Mouse (Mus musculus): ENCODE data around the gene Prkch. TPM values are rescaled to one million over a fixed set of nuclear protein-coding genes. Genes with fewer than 3 reads are reported as not detected.

Prkch gene
- polyA plus RNA-seq, 1 experiment from 2014 or later, result 8.8 TPM

DNA sequence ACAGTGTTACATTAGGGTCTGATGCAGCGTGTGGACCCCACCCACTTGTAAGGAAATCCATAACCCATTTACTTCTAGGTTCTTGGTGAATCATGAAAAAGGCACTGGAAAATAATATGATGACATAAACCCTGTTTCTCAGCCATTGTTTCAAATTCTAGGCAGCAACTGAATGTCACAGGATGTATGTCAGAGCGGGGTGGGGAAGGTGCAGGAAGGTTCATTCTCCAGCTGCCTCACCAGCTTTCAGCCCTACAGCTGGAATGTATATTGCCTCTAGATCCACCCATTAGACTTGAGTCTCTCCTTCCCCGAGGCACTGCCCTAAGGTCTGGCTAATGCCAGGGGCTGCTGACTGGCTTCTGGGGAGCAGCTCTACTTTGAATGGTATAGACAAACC, 78.8 kb downstream of the Prkch start:
- no peak overlapping the region for H3K4me3 ChIP-seq (ENCODE audit: low read depth, low read length)
- H3K27ac ChIP-seq (replicated peaks; ENCODE audit: low read depth, low read length), result no peak overlapping the region
- DNase-seq (ENCODE audit: low spot score), result no peak
- no peak overlapping the region for H3K4me2 ChIP-seq (ENCODE audit: low read depth, severe bottlenecking)
- no peaks in the 10 kb centered on the region for H3K36me3 ChIP-seq (ENCODE audit: control insufficient read depth, insufficient read depth, low read length)
- H3K9ac ChIP-seq (ENCODE audit: low read length), result no peak overlapping the region
- no peaks in the 10 kb centered on the region for H3K27me3 ChIP-seq (ENCODE audit: control insufficient read depth, insufficient read depth, low read length)
- no peaks in the 10 kb centered on the region for H3K9me3 ChIP-seq (ENCODE audit: control insufficient read depth, low read length)
- no peak for ATAC-seq (ENCODE audit: insufficient number of reproducible peaks, low FRiP score, low TSS enrichment, low read depth)
- 63% methylated on average over 3 of the region's 3 CpGs for WGBS
- H3K4me1 ChIP-seq (ENCODE audit: control insufficient read depth, insufficient read depth, low read length), result no peaks in the 10 kb centered on the region

DNA sequence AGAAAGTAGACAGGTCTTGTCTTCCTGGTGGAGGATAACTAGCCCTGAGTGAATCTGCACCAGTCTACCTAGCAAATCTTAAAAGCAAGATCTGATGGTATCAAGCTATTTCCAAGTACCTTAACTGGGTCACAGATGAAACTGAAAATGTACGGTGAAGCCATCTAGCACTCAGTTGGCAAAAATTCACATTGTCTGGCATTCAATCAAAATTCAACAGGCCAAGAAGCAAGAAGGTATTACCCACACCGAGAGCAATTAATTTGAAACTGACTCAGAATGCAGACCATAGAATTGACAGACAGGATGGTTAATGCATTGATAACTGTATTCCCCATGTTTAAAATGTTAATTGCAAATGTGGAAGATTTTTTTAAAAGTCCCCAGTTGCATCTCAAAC, 82.1 kb downstream of the Prkch start:
- DNase-seq (ENCODE audit: low spot score), result no peak

DNA sequence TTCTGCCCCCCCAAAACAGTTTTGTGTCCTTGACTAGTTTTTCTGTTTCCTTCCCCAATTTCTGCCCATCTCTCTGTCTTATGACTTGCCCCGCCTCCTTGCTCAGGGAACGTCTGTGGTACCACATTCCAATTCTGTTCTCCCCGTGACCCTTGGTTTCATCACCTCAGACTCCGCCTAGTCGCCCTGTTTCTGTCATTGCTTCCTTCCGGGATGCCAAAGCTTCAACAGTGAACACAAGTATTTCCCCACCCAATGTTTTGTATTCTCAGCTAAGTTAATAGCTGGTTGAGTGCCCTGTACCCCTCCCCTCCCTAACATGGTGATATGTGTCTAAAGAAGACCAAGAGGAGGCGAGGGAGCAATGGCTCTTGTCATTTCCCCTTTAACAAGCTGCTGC, 83.0 kb downstream of the Prkch start:
- ATAC-seq (ENCODE audit: insufficient number of reproducible peaks, low FRiP score, low TSS enrichment, low read depth) (no peak), DNase-seq (ENCODE audit: low spot score) (no peak)
- Histone ChIP-seq H3K27me3 (ENCODE audit: control insufficient read depth, insufficient read depth, low read length) (no peaks in the 10 kb centered on the region), H3K4me3 (ENCODE audit: low read depth, low read length) (no peak overlapping the region), H3K4me2 (ENCODE audit: low read depth, severe bottlenecking) (no peak overlapping the region), H3K9ac (ENCODE audit: low read length) (no peak overlapping the region), H3K27ac (replicated peaks; ENCODE audit: low read depth, low read length) (no peak overlapping the region), H3K9me3 (ENCODE audit: control insufficient read depth, low read length) (no peaks in the 10 kb centered on the region), H3K36me3 (ENCODE audit: control insufficient read depth, insufficient read depth, low read length) (no peaks in the 10 kb centered on the region), H3K4me1 (ENCODE audit: control insufficient read depth, insufficient read depth, low read length) (no peaks in the 10 kb centered on the region)
- 81% methylated on average over 7 of the region's 7 CpGs for WGBS

More for the DNA sequence above, 82.1 kb downstream of the Prkch start:
- Histone ChIP-seq H3K36me3 (ENCODE audit: control insufficient read depth, insufficient read depth, low read length) (no peaks in the 10 kb centered on the region), H3K27ac (replicated peaks; ENCODE audit: low read depth, low read length) (no peak overlapping the region), H3K4me2 (ENCODE audit: low read depth, severe bottlenecking) (no peak overlapping the region), H3K27me3 (ENCODE audit: control insufficient read depth, insufficient read depth, low read length) (no peaks in the 10 kb centered on the region), H3K4me1 (ENCODE audit: control insufficient read depth, insufficient read depth, low read length) (no peaks in the 10 kb centered on the region), H3K9me3 (ENCODE audit: control insufficient read depth, low read length) (no peaks in the 10 kb centered on the region), H3K9ac (ENCODE audit: low read length) (no peak overlapping the region), H3K4me3 (ENCODE audit: low read depth, low read length) (no peak overlapping the region)
- no peak for ATAC-seq (ENCODE audit: insufficient number of reproducible peaks, low FRiP score, low TSS enrichment, low read depth)
- WGBS, result 93% methylated on average over 2 of the region's 2 CpGs

DNA sequence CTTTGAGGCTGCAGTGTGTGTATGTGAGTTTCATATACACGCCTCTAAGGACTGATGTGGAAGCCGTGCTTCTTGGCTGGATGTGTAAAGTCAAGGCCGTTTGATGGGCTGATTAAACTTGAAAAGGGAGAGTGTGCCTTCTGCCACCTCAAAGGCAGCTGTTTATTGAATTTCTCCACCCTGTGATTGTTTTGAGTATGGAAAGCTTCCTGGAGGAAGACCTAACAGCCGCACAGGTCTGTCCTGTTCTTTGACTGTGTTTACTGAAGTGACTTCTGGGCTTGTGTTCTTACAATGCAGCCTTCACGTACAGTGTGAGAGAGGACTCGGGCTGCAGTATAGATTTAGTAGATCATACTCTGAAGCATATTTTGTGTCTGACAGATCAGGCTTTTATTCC, 86.1 kb downstream of the Prkch start:
- Histone ChIP-seq H3K27ac (replicated peaks; ENCODE audit: low read depth, low read length) (no peak overlapping the region), H3K9ac (ENCODE audit: low read length) (no peak overlapping the region), H3K4me3 (ENCODE audit: low read depth, low read length) (no peak overlapping the region), H3K36me3 (ENCODE audit: control insufficient read depth, insufficient read depth, low read length) (no peaks in the 10 kb centered on the region), H3K9me3 (ENCODE audit: control insufficient read depth, low read length) (no peaks in the 10 kb centered on the region), H3K4me2 (ENCODE audit: low read depth, severe bottlenecking) (no peak overlapping the region), H3K4me1 (ENCODE audit: control insufficient read depth, insufficient read depth, low read length) (0 out of 2 replicates have a peak, but pooled peaks cover 3% of the 10 kb centered on the region), H3K27me3 (ENCODE audit: control insufficient read depth, insufficient read depth, low read length) (no peaks in the 10 kb centered on the region)
- 86% methylated on average over 6 of the region's 6 CpGs for WGBS
- DNase-seq (ENCODE audit: low spot score), result no peak
- no peak for ATAC-seq (ENCODE audit: insufficient number of reproducible peaks, low FRiP score, low TSS enrichment, low read depth)

DNA sequence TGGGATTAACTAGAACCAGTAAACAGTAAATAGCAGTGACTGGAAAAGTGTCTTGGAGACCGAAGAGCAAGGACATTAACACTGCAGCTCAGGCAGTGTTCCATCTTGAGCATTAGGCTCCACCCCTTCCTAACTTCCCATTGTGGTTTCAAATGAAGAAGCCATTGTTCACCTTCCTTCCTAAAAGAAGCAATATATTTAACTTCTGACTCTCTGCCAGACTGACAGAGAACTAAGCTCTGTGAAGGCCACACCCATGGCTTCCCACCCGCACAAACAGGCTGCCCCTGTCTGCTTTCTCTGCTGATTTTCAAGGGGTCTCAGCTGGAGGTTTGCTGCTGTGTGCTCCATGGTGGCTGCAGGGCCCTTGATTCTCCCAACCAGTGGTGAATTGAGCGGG, 86.9 kb downstream of the Prkch start:
- ATAC-seq (ENCODE audit: insufficient number of reproducible peaks, low FRiP score, low TSS enrichment, low read depth) (no peak), DNase-seq (ENCODE audit: low spot score) (no peak)
- WGBS, result 69% methylated on average over 3 of the region's 3 CpGs
- Histone ChIP-seq H3K4me2 (ENCODE audit: low read depth, severe bottlenecking) (no peak overlapping the region), H3K27ac (replicated peaks; ENCODE audit: low read depth, low read length) (no peak overlapping the region), H3K4me3 (ENCODE audit: low read depth, low read length) (no peak overlapping the region), H3K36me3 (ENCODE audit: control insufficient read depth, insufficient read depth, low read length) (no peaks in the 10 kb centered on the region), H3K4me1 (ENCODE audit: control insufficient read depth, insufficient read depth, low read length) (0 out of 2 replicates have a peak, but pooled peaks cover 3% of the 10 kb centered on the region), H3K27me3 (ENCODE audit: control insufficient read depth, insufficient read depth, low read length) (no peaks in the 10 kb centered on the region), H3K9me3 (ENCODE audit: control insufficient read depth, low read length) (no peaks in the 10 kb centered on the region), H3K9ac (ENCODE audit: low read length) (no peak overlapping the region)

DNA sequence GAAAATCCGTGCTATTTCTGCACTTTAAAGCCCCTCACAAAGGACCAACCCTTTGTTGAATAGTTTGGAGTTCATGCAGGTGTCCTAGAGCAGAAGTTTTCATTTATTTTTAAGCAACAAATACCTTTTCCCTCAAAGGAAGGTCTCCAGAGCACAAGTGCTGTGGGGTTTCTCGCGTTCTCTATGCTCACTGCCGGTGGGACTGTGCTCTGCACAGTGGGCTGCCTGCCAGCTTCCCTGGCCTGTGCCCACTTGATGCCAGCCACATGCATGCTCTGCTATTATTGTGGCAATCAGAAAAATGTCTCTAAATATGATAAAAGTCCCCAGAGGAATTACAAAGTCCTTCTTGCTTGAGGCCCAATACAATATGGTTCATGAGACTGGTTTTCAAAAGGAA, 87.4 kb downstream of the Prkch start:
- Histone ChIP-seq H3K9ac (ENCODE audit: low read length) (no peak overlapping the region), H3K27ac (replicated peaks; ENCODE audit: low read depth, low read length) (no peak overlapping the region), H3K4me3 (ENCODE audit: low read depth, low read length) (no peak overlapping the region), H3K4me1 (ENCODE audit: control insufficient read depth, insufficient read depth, low read length) (0 out of 2 replicates have a peak, but pooled peaks cover 3% of the 10 kb centered on the region), H3K27me3 (ENCODE audit: control insufficient read depth, insufficient read depth, low read length) (no peaks in the 10 kb centered on the region), H3K36me3 (ENCODE audit: control insufficient read depth, insufficient read depth, low read length) (no peaks in the 10 kb centered on the region), H3K9me3 (ENCODE audit: control insufficient read depth, low read length) (no peaks in the 10 kb centered on the region), H3K4me2 (ENCODE audit: low read depth, severe bottlenecking) (no peak overlapping the region)
- WGBS, result 89% methylated on average over 4 of the region's 4 CpGs
- ATAC-seq (ENCODE audit: insufficient number of reproducible peaks, low FRiP score, low TSS enrichment, low read depth) (no peak), DNase-seq (ENCODE audit: low spot score) (no peak)

DNA sequence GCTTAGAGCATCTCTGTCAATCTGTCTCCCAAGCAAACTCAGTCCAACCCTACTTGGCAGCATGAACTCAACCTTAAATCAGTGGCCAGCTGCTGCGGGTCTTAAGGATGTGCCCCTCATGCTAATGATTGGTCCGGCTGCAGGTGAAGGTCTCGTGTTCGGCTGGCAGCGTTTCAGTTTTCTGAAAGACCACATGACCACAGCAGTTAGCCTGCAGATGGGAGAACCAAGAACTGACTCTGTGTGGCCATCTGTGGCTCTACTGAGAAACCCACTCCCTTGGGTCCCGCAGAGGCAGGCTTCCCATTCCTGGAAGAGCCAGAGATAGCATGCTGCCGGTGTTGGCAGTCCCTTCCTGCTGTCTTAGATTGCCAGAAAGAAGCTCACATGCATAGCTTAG, 89.2 kb downstream of the Prkch start:
- no peak overlapping the region for H3K4me3 ChIP-seq (ENCODE audit: low read depth, low read length)
- DNase-seq (ENCODE audit: low spot score), result no peak
- H3K9me3 ChIP-seq (ENCODE audit: control insufficient read depth, low read length), result no peaks in the 10 kb centered on the region
- no peak overlapping the region for H3K27ac ChIP-seq (replicated peaks; ENCODE audit: low read depth, low read length)
- H3K9ac ChIP-seq (ENCODE audit: low read length), result no peak overlapping the region
- H3K36me3 ChIP-seq (ENCODE audit: control insufficient read depth, insufficient read depth, low read length), result no peaks in the 10 kb centered on the region
- no peak overlapping the region for H3K4me2 ChIP-seq (ENCODE audit: low read depth, severe bottlenecking)
- 86% methylated on average over 7 of the region's 7 CpGs for whole genome bisulfite sequencing
- H3K4me1 ChIP-seq (ENCODE audit: control insufficient read depth, insufficient read depth, low read length), result 0 out of 2 replicates have a peak, but pooled peaks cover 3% of the 10 kb centered on the region
- no peak for ATAC-seq (ENCODE audit: insufficient number of reproducible peaks, low FRiP score, low TSS enrichment, low read depth)
- H3K27me3 ChIP-seq (ENCODE audit: control insufficient read depth, insufficient read depth, low read length), result no peaks in the 10 kb centered on the region

DNA sequence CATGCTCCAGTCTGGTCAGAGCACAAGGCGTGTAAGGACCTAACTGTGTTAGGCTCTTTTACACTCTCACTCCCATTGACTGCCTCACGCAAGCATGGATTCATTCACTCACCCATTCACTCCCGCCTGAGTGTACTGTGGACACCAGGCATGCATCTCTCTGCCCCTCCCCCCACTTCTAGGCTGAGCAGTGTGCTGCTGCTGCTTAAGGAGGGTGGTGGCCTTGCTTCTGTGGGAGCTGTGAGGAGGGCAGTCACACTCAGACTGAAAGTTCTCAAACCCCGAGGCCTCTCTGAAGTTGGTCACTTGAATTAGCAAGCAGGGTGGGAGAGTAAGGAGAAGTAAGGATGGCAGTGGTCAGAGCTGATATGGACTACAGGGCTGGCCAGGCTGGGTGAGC, 90.6 kb downstream of the Prkch start:
- ATAC-seq (ENCODE audit: insufficient number of reproducible peaks, low FRiP score, low TSS enrichment, low read depth), result no peak
- Histone ChIP-seq H3K27ac (replicated peaks; ENCODE audit: low read depth, low read length) (no peak overlapping the region), H3K4me1 (ENCODE audit: control insufficient read depth, insufficient read depth, low read length) (0 out of 2 replicates have a peak, but pooled peaks cover 3% of the 10 kb centered on the region)

DNA sequence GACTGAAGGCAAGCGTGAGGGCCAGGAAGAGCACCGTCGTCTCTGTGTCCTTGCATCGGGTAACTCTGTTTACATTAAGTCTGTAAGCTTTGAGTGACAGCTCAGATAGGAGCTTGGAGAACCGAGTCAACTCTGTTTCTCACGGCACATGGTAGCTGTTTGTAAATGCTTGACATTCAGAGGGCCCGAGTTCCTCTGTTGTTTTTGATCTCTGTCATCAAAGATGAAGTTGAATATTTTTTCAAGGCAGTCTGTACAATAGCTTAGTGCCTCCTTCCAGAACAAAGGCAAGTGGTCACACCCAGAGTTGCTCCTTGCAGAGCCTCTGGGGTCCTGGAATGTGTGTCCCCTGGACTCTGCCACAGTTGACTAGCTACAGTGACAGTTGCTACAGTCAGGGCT, 94.8 kb downstream of the Prkch start:
- no peaks in the 10 kb centered on the region for H3K9me3 ChIP-seq (ENCODE audit: control insufficient read depth, low read length)
- no peak overlapping the region for H3K4me3 ChIP-seq (ENCODE audit: low read depth, low read length)
- no peaks in the 10 kb centered on the region for H3K36me3 ChIP-seq (ENCODE audit: control insufficient read depth, insufficient read depth, low read length)
- 0 out of 2 replicates have a peak, but pooled peaks cover 3% of the 10 kb centered on the region for H3K4me1 ChIP-seq (ENCODE audit: control insufficient read depth, insufficient read depth, low read length)
- no peaks in the 10 kb centered on the region for H3K27me3 ChIP-seq (ENCODE audit: control insufficient read depth, insufficient read depth, low read length)
- 38% methylated on average over 7 of the region's 7 CpGs for WGBS
- H3K9ac ChIP-seq (ENCODE audit: low read length), result no peak overlapping the region
- no peak for ATAC-seq (ENCODE audit: insufficient number of reproducible peaks, low FRiP score, low TSS enrichment, low read depth)
- no peak for DNase-seq (ENCODE audit: low spot score)
- no peak overlapping the region for H3K4me2 ChIP-seq (ENCODE audit: low read depth, severe bottlenecking)
- H3K27ac ChIP-seq (replicated peaks; ENCODE audit: low read depth, low read length), result no peak overlapping the region

More for the DNA sequence above, 90.6 kb downstream of the Prkch start:
- Histone ChIP-seq H3K9me3 (ENCODE audit: control insufficient read depth, low read length) (no peaks in the 10 kb centered on the region), H3K36me3 (ENCODE audit: control insufficient read depth, insufficient read depth, low read length) (no peaks in the 10 kb centered on the region), H3K27me3 (ENCODE audit: control insufficient read depth, insufficient read depth, low read length) (no peaks in the 10 kb centered on the region), H3K9ac (ENCODE audit: low read length) (no peak overlapping the region), H3K4me2 (ENCODE audit: low read depth, severe bottlenecking) (no peak overlapping the region), H3K4me3 (ENCODE audit: low read depth, low read length) (no peak overlapping the region)
- DNase-seq (ENCODE audit: low spot score), result no peak
- WGBS, result 65% methylated on average over 4 of the region's 4 CpGs
